Mouse (Mus musculus): ENCODE results near the gene Mrm2.
"Not testable (repeated sequence)": the region's sequence is repeated elsewhere in the genome, so short reads cannot be mapped to it uniquely, and the experiment has no call there.

Mrm2 gene

GRCm38 (mm10) chr5:140331615-140332512 lies at the start of gene Mrm2:
TSS of gene Mrm2 (minus strand) at chr5:140331898.
- peak; percentile 87 for DNase-seq (ENCODE audit: extremely low spot score, low spot score)

- no peak for DNase-seq (ENCODE audit: extremely low spot score, low spot score)
These were observed 49.5 kb upstream of the Mrm2 start for GRCm38 (mm10) chr5:140381156-140381555.

GRCm38 (mm10) chr5:140379299-140379698 lies 47.6 kb upstream of the Mrm2 start:
- DNase-seq (ENCODE audit: extremely low spot score, low spot score): no peak

GRCm38 (mm10) chr5:140378121-140378853 lies 46.6 kb upstream of the Mrm2 start:
- no peak for DNase-seq (ENCODE audit: extremely low spot score, low spot score)

- DNase-seq (ENCODE audit: extremely low spot score, low spot score): no peak
These were observed 43.6 kb upstream of the Mrm2 start for GRCm38 (mm10) chr5:140375249-140375829.

GRCm38 (mm10) chr5:140374226-140374625 lies 42.5 kb upstream of the Mrm2 start:
- DNase-seq (ENCODE audit: extremely low spot score, low spot score): no peak

GRCm38 (mm10) chr5:140373711-140374110 lies 42.0 kb upstream of the Mrm2 start:
- no peak for DNase-seq (ENCODE audit: extremely low spot score, low spot score)

- no peak for DNase-seq (ENCODE audit: extremely low spot score, low spot score)
These were observed 40.0 kb upstream of the Mrm2 start for GRCm38 (mm10) chr5:140371671-140372070.

GRCm38 (mm10) chr5:140370446-140371254 lies 39.0 kb upstream of the Mrm2 start:
- DNase-seq (ENCODE audit: extremely low spot score, low spot score): no peak

GRCm38 (mm10) chr5:140369466-140369865 lies 37.8 kb upstream of the Mrm2 start:
- DNase-seq (ENCODE audit: extremely low spot score, low spot score): no peak

GRCm38 (mm10) chr5:140368926-140369325 lies 37.2 kb upstream of the Mrm2 start:
- DNase-seq (ENCODE audit: extremely low spot score, low spot score): no peak

GRCm38 (mm10) chr5:140368126-140368525 lies 36.4 kb upstream of the Mrm2 start:
- DNase-seq (ENCODE audit: extremely low spot score, low spot score): not testable (repeated sequence)

GRCm38 (mm10) chr5:140364415-140364814 lies 32.7 kb upstream of the Mrm2 start:
- no peak for DNase-seq (ENCODE audit: extremely low spot score, low spot score)

GRCm38 (mm10) chr5:140359930-140360674 lies 28.4 kb upstream of the Mrm2 start:
- DNase-seq (ENCODE audit: extremely low spot score, low spot score): no peak

GRCm38 (mm10) chr5:140357466-140357865 lies 25.8 kb upstream of the Mrm2 start:
- DNase-seq (ENCODE audit: extremely low spot score, low spot score): no peak

- DNase-seq (ENCODE audit: extremely low spot score, low spot score): no peak
These were observed 24.2 kb upstream of the Mrm2 start for GRCm38 (mm10) chr5:140355934-140356333.

GRCm38 (mm10) chr5:140352352-140352751 lies 20.7 kb upstream of the Mrm2 start:
- DNase-seq (ENCODE audit: extremely low spot score, low spot score): no peak

- DNase-seq (ENCODE audit: extremely low spot score, low spot score): no peak
These were observed 19.2 kb upstream of the Mrm2 start for GRCm38 (mm10) chr5:140350731-140351497.

- DNase-seq (ENCODE audit: extremely low spot score, low spot score): no peak
These were observed 18.2 kb upstream of the Mrm2 start for GRCm38 (mm10) chr5:140349882-140350281.

GRCm38 (mm10) chr5:140346050-140346449 lies 14.4 kb upstream of the Mrm2 start:
- DNase-seq (ENCODE audit: extremely low spot score, low spot score): no peak
